Mouse (Mus musculus) forebrain, embryonic 16.5 days (tissue): ENCODE results near the gene Dlx2. TPM values are rescaled to one million over a fixed set of nuclear protein-coding genes. Genes with fewer than 3 reads are reported as not detected.
A peak's percentile ranks its signal among the peaks of the same experiment; 100 is the strongest.

ENCODE experiments used
- ATAC-seq: fragments of 200-750 bp; cut with Nextera tagmentation; 2 replicates; pipeline ENCODE4 v1.8.0; 2017; ENCODE audit warnings: mild to moderate bottlenecking, moderate library complexity
- H3K27ac ChIP-seq: fragments of 300-500 bp; sonication (generic); 2 replicates; pipeline ENCODE4 v1.5.1; 2014; ENCODE audit warnings: low read length, control low read depth
- H3K27me3 ChIP-seq: fragments of 300-500 bp; sonication (generic); replicated peaks from 2 replicates; pipeline ENCODE4 v1.6.1; 2014; ENCODE audit warnings: low read length; ENCODE audit not compliant: control insufficient read depth, insufficient read depth
- H3K36me3 ChIP-seq: fragments of 300-500 bp; sonication (generic); 2 replicates; pipeline ENCODE4 v1.6.1; 2014; ENCODE audit not compliant: control insufficient read depth, insufficient read depth
- H3K4me1 ChIP-seq: fragments of 300-500 bp; sonication (generic); replicated peaks from 2 replicates; pipeline ENCODE4 v1.6.1; 2014; ENCODE audit warnings: low read length; ENCODE audit not compliant: control insufficient read depth, insufficient read depth
- H3K4me2 ChIP-seq: fragments of 300-500 bp; sonication (generic); 2 replicates; pipeline ENCODE4 v1.6.1; 2014; ENCODE audit warnings: mild to moderate bottlenecking, low read length, control low read depth
- H3K4me3 ChIP-seq: fragments of 300-500 bp; sonication (generic); replicated peaks from 2 replicates; pipeline ENCODE4 v1.5.1; 2014; ENCODE audit warnings: mild to moderate bottlenecking, low read length, control low read depth
- H3K9ac ChIP-seq: fragments of 300-500 bp; sonication (generic); replicated peaks from 2 replicates; pipeline ENCODE4 v1.6.1; 2014; ENCODE audit warnings: low read depth, low read length, control low read depth
- H3K9me3 ChIP-seq: fragments of 300-500 bp; sonication (generic); 2 replicates; pipeline ENCODE4 v1.6.1; 2016; ENCODE audit warnings: low read length; ENCODE audit not compliant: control insufficient read depth
- WGBS: fragments of 180-500 bp; shearing (Covaris S2); extraction: QIAGEN DNeasy Blood & Tissue Kit; methylation state at CpG from one replicate; pipeline ENCODE4 v1.1.7; 2014; 5-methylcytosine and 5-hydroxymethylcytosine counted together
- polyA plus RNA-seq: library from polyadenylated mRNA; unstranded; fragments of >200 nt; fragmentation: Nextera tagmentation; extraction: Ambion mirVana; gene quantifications from 2 replicates; pipeline ENCODE4 v1.2.1, GENCODE M21; 2015

Gene Dlx2
- polyA plus RNA-seq, 1 experiment from 2014 or later: 45.2 TPM

GRCm38 (mm10) chr2:71530391-71531123, 16.0 kb downstream of the Dlx2 start:
- H3K4me3 ChIP-seq: peak overlapping the region; percentile 55
- under 1% methylated on average over 34 of the region's 34 CpGs for WGBS
- peaks cover 16% of the 10 kb centered on the region for H3K4me1 ChIP-seq
- no peaks in the 10 kb centered on the region for H3K36me3 ChIP-seq
- H3K9ac ChIP-seq: peak overlapping the region; percentile 75
- ATAC-seq: no peak
- peaks cover 39% of the 10 kb centered on the region for H3K27me3 ChIP-seq
- peak overlapping the region; percentile 71 for H3K4me2 ChIP-seq
- no peaks in the 10 kb centered on the region for H3K9me3 ChIP-seq
- peak overlapping the region; percentile 97 for H3K27ac ChIP-seq

GRCm38 (mm10) chr2:71529511-71530351, 16.8 kb downstream of the Dlx2 start:
- H3K27me3 ChIP-seq: peaks cover 43% of the 10 kb centered on the region
- peak overlapping the region; percentile 71 for H3K4me2 ChIP-seq
- no peaks in the 10 kb centered on the region for H3K36me3 ChIP-seq
- peak overlapping the region; percentile 75 for H3K9ac ChIP-seq
- H3K9me3 ChIP-seq: no peaks in the 10 kb centered on the region
- peaks cover 16% of the 10 kb centered on the region for H3K4me1 ChIP-seq
- peak; percentile 79 for ATAC-seq
- WGBS: under 1% methylated on average over 58 of the region's 60 CpGs
- H3K4me3 ChIP-seq: peak overlapping the region; percentile 55
- peak overlapping the region; percentile 97 for H3K27ac ChIP-seq

- peak overlapping the region; percentile 75 for H3K9ac ChIP-seq
- no peaks in the 10 kb centered on the region for H3K36me3 ChIP-seq
- H3K4me1 ChIP-seq: peaks cover 17% of the 10 kb centered on the region
- peaks cover 47% of the 10 kb centered on the region for H3K27me3 ChIP-seq
- H3K4me2 ChIP-seq: peak overlapping the region; percentile 71
- ATAC-seq: peak; percentile 39
- peak overlapping the region; percentile 97 for H3K27ac ChIP-seq
- H3K9me3 ChIP-seq: no peaks in the 10 kb centered on the region
- WGBS: under 1% methylated on average over 57 of the region's 57 CpGs
- H3K4me3 ChIP-seq: peak overlapping the region; percentile 55
These were observed 17.6 kb downstream of the Dlx2 start for GRCm38 (mm10) chr2:71528714-71529510.

DNA sequence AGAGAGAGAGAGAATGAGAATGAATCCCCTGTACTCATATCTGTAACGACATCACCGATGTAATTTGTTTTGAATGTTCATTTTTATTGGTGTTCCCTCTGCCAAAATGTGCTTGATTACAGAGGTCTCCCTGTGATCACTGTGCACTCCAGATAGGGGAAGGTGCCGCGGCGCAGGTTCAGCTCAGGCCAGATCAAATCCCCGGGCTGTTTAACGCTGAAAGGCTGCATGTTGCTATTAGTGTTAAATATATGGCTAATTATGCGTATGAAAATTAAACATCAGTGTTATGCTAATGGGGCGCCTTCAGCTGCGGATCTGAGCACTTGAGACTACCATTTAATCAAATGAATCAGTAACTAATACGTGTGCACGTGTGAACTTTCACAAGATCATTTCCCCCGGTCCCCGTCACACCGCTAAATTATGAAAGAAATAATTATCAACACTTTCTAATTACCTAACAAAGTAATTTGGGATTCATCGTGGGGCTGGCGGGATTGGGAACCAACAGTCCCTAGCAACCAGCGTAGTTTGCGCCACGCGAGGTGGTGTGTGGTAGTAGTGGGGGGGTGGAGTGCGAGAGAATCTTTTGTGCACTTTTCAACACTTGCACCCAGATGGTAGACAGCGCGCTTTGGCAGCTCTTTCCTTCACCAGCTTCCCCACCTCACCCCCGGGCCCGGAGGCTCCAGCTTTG, 18.4 kb downstream of the Dlx2 start, which contains the start of gene Dlx1:
TSS of gene Dlx1 (plus strand) at position 100 of the 700 bp plus-strand sequence.
- WGBS: under 1% methylated on average over 26 of the region's 26 CpGs
- H3K9me3 ChIP-seq: no peaks in the 10 kb centered on the region
- peak; percentile 64 for ATAC-seq
- peak within 1 kb of the TSS; percentile 97 for H3K27ac ChIP-seq
- peak within 1 kb of the TSS; percentile 71 for H3K4me2 ChIP-seq
- peak within 1 kb of the TSS; percentile 75 for H3K9ac ChIP-seq
- peaks cover 22% of the 10 kb centered on the region for H3K4me1 ChIP-seq
- H3K36me3 ChIP-seq: no peaks in the 10 kb centered on the region
- peaks cover 49% of the 10 kb centered on the region for H3K27me3 ChIP-seq
- H3K4me3 ChIP-seq: peak within 1 kb of the TSS; percentile 55

GRCm38 (mm10) chr2:71527323-71528013, 19.1 kb downstream of the Dlx2 start:
- Histone ChIP-seq H3K9ac (peak overlapping the region; percentile 30), H3K4me3 (peak overlapping the region; percentile 55)

GRCm38 (mm10) chr2:71526595-71527322, 19.8 kb downstream of the Dlx2 start:
- Histone ChIP-seq H3K4me3 (peak overlapping the region; percentile 36), H3K4me1 (peaks cover 22% of the 10 kb centered on the region), H3K9me3 (no peaks in the 10 kb centered on the region), H3K36me3 (no peaks in the 10 kb centered on the region), H3K27me3 (peaks cover 49% of the 10 kb centered on the region), H3K9ac (peak overlapping the region; percentile 30), H3K4me2 (peak overlapping the region; percentile 71), H3K27ac (peak overlapping the region; percentile 97)
- WGBS: 11% methylated on average over 10 of the region's 10 CpGs
- no peak for ATAC-seq

More at GRCm38 (mm10) chr2:71527323-71528013, 19.1 kb downstream of the Dlx2 start:
- Histone ChIP-seq H3K27ac (peak overlapping the region; percentile 97), H3K9me3 (no peaks in the 10 kb centered on the region), H3K4me1 (peaks cover 22% of the 10 kb centered on the region), H3K36me3 (no peaks in the 10 kb centered on the region), H3K4me2 (peak overlapping the region; percentile 71), H3K27me3 (peaks cover 49% of the 10 kb centered on the region)
- WGBS: 6% methylated on average over 24 of the region's 24 CpGs
- no peak for ATAC-seq

GRCm38 (mm10) chr2:71524763-71525162, 21.8 kb downstream of the Dlx2 start:
- H3K27ac ChIP-seq: peak overlapping the region; percentile 72
- 27% methylated on average over 13 of the region's 13 CpGs for WGBS
- peak overlapping the region; percentile 28; the same call in 1 of the 2 replicates for H3K9ac ChIP-seq

More at GRCm38 (mm10) chr2:71524763-71525162, 21.8 kb downstream of the Dlx2 start:
- peak overlapping the region; percentile 36 for H3K4me3 ChIP-seq
- peak overlapping the region; percentile 71 for H3K4me2 ChIP-seq
- no peaks in the 10 kb centered on the region for H3K36me3 ChIP-seq
- no peak for ATAC-seq
- peaks cover 44% of the 10 kb centered on the region for H3K27me3 ChIP-seq
- H3K9me3 ChIP-seq: no peaks in the 10 kb centered on the region
- peaks cover 18% of the 10 kb centered on the region for H3K4me1 ChIP-seq
